Mouse (Mus musculus): ENCODE results near the gene Olfr215. TPM values are rescaled to one million over a fixed set of nuclear protein-coding genes. Genes with fewer than 3 reads are reported as not detected.
"Not testable (repeated sequence)": the region's sequence is repeated elsewhere in the genome, so short reads cannot be mapped to it uniquely, and the experiment has no call there.

Gene Olfr215
- total and polyA plus RNA-seq, 3 experiments: 0.05 TPM; not detected in 2

- ATAC-seq (ENCODE audit: extremely low read depth, insufficient number of reproducible peaks, low FRiP score, poor library complexity, severe bottlenecking): no peak
- no peak for DNase-seq (ENCODE audit: low spot score)
- no peak overlapping the region for H3K4me3 ChIP-seq (ENCODE audit: low read depth, low read length)
- H3K27me3 ChIP-seq (ENCODE audit: insufficient read depth, low read length): no peaks in the 10 kb centered on the region
- no peak for TF ChIP-seq CTCF (IDR thresholded peaks at IDR 0.05; ENCODE audit: low read depth, low read length)
- no peak for TF ChIP-seq GATA2 (IDR thresholded peaks at IDR 0.05; ENCODE audit: borderline replicate concordance, low read depth, low read length)
- no peak for TF ChIP-seq GATA1 (IDR thresholded peaks at IDR 0.05; ENCODE audit: borderline replicate concordance, low read length)
- TF ChIP-seq TAL1 (conservative IDR thresholded peaks at IDR 0.05; ENCODE audit: low read depth, low read length): no peak
- TF ChIP-seq POLR2AphosphoS5 (IDR thresholded peaks at IDR 0.05; ENCODE audit: insufficient replicate concordance, low read depth, low read length): no peak
- peaks cover 13% of the 10 kb centered on the region for H3K9me3 ChIP-seq (replicated peaks)
- H3K4me1 ChIP-seq (ENCODE audit: insufficient read depth, low read depth, low read length): no peaks in the 10 kb centered on the region
- H3K36me3 ChIP-seq (replicated peaks): no peaks in the 10 kb centered on the region
These were observed 37.5 kb upstream of the Olfr215 start for GRCm38 (mm10) chr6:116621318-116622023.

- ATAC-seq (ENCODE audit: extremely low read depth, insufficient number of reproducible peaks, low FRiP score, poor library complexity, severe bottlenecking) (no peak), DNase-seq (ENCODE audit: low spot score) (no peak)
- TF ChIP-seq GATA1 (IDR thresholded peaks at IDR 0.05; ENCODE audit: borderline replicate concordance, low read length) (no peak), POLR2AphosphoS5 (IDR thresholded peaks at IDR 0.05; ENCODE audit: insufficient replicate concordance, low read depth, low read length) (no peak), CTCF (IDR thresholded peaks at IDR 0.05; ENCODE audit: low read depth, low read length) (no peak), GATA2 (IDR thresholded peaks at IDR 0.05; ENCODE audit: borderline replicate concordance, low read depth, low read length) (no peak), TAL1 (conservative IDR thresholded peaks at IDR 0.05; ENCODE audit: low read depth, low read length) (no peak)
- Histone ChIP-seq H3K4me3 (ENCODE audit: low read depth, low read length) (no peak overlapping the region), H3K4me1 (ENCODE audit: insufficient read depth, low read depth, low read length) (no peaks in the 10 kb centered on the region), H3K27me3 (ENCODE audit: insufficient read depth, low read length) (no peaks in the 10 kb centered on the region), H3K9me3 (replicated peaks) (peaks cover 10% of the 10 kb centered on the region), H3K36me3 (replicated peaks) (no peaks in the 10 kb centered on the region)
These were observed 34.1 kb upstream of the Olfr215 start for GRCm38 (mm10) chr6:116618073-116618472.

GRCm38 (mm10) chr6:116615719-116616118, 31.7 kb upstream of the Olfr215 start:
- no peaks in the 10 kb centered on the region; the same call in 1 of the 2 replicates for H3K9me3 ChIP-seq (replicated peaks)
- no peak for DNase-seq (ENCODE audit: low spot score)
- H3K4me1 ChIP-seq (ENCODE audit: insufficient read depth, low read depth, low read length): no peaks in the 10 kb centered on the region
- no peak for ATAC-seq (ENCODE audit: extremely low read depth, insufficient number of reproducible peaks, low FRiP score, poor library complexity, severe bottlenecking)
- H3K36me3 ChIP-seq (replicated peaks): no peaks in the 10 kb centered on the region
- H3K4me3 ChIP-seq (ENCODE audit: low read depth, low read length): no peak overlapping the region
- no peak for TF ChIP-seq POLR2AphosphoS5 (IDR thresholded peaks at IDR 0.05; ENCODE audit: insufficient replicate concordance, low read depth, low read length)
- TF ChIP-seq CTCF (IDR thresholded peaks at IDR 0.05; ENCODE audit: low read depth, low read length): no peak
- no peak for TF ChIP-seq TAL1 (conservative IDR thresholded peaks at IDR 0.05; ENCODE audit: low read depth, low read length)
- TF ChIP-seq GATA1 (IDR thresholded peaks at IDR 0.05; ENCODE audit: borderline replicate concordance, low read length): no peak
- TF ChIP-seq GATA2 (IDR thresholded peaks at IDR 0.05; ENCODE audit: borderline replicate concordance, low read depth, low read length): no peak
- H3K27me3 ChIP-seq (ENCODE audit: insufficient read depth, low read length): no peaks in the 10 kb centered on the region

GRCm38 (mm10) chr6:116607230-116607629, 23.2 kb upstream of the Olfr215 start:
- H3K36me3 ChIP-seq (replicated peaks): no peaks in the 10 kb centered on the region
- no peaks in the 10 kb centered on the region for H3K9me3 ChIP-seq (replicated peaks)
- ATAC-seq (ENCODE audit: extremely low read depth, insufficient number of reproducible peaks, low FRiP score, poor library complexity, severe bottlenecking) (no peak), DNase-seq (ENCODE audit: low spot score) (no peak)
- no peak overlapping the region for H3K4me3 ChIP-seq (ENCODE audit: low read depth, low read length)
- TF ChIP-seq GATA1 (IDR thresholded peaks at IDR 0.05; ENCODE audit: borderline replicate concordance, low read length) (no peak), CTCF (IDR thresholded peaks at IDR 0.05; ENCODE audit: low read depth, low read length) (no peak), TAL1 (conservative IDR thresholded peaks at IDR 0.05; ENCODE audit: low read depth, low read length) (no peak), POLR2AphosphoS5 (IDR thresholded peaks at IDR 0.05; ENCODE audit: insufficient replicate concordance, low read depth, low read length) (no peak), GATA2 (IDR thresholded peaks at IDR 0.05; ENCODE audit: borderline replicate concordance, low read depth, low read length) (no peak)
- H3K4me1 ChIP-seq (ENCODE audit: insufficient read depth, low read depth, low read length): no peaks in the 10 kb centered on the region
- H3K27me3 ChIP-seq (ENCODE audit: insufficient read depth, low read length): no peaks in the 10 kb centered on the region

GRCm38 (mm10) chr6:116600969-116601368, 17.0 kb upstream of the Olfr215 start:
- H3K4me3 ChIP-seq (ENCODE audit: low read depth, low read length); H3K36me3 ChIP-seq (replicated peaks); H3K27me3 ChIP-seq (ENCODE audit: insufficient read depth, low read length); H3K9me3 ChIP-seq (replicated peaks); ATAC-seq (ENCODE audit: extremely low read depth, insufficient number of reproducible peaks, low FRiP score, poor library complexity, severe bottlenecking); H3K4me1 ChIP-seq (ENCODE audit: insufficient read depth, low read depth, low read length); DNase-seq (ENCODE audit: low spot score): not testable (repeated sequence)

GRCm38 (mm10) chr6:116569834-116570233, 14.2 kb downstream of the Olfr215 start:
- Histone ChIP-seq H3K36me3 (replicated peaks) (no peaks in the 10 kb centered on the region), H3K4me1 (ENCODE audit: insufficient read depth, low read depth, low read length) (no peaks in the 10 kb centered on the region), H3K4me3 (ENCODE audit: low read depth, low read length) (no peak overlapping the region), H3K27me3 (ENCODE audit: insufficient read depth, low read length) (no peaks in the 10 kb centered on the region), H3K9me3 (replicated peaks) (no peaks in the 10 kb centered on the region)
- peak; percentile 40; the same call in 1 of the 2 replicates for ATAC-seq (ENCODE audit: extremely low read depth, insufficient number of reproducible peaks, low FRiP score, poor library complexity, severe bottlenecking)
- peak; percentile 51 for TF ChIP-seq CTCF (IDR thresholded peaks at IDR 0.05; ENCODE audit: low read depth, low read length)
- TF ChIP-seq POLR2AphosphoS5 (IDR thresholded peaks at IDR 0.05; ENCODE audit: insufficient replicate concordance, low read depth, low read length): no peak
- no peak for TF ChIP-seq GATA2 (IDR thresholded peaks at IDR 0.05; ENCODE audit: borderline replicate concordance, low read depth, low read length)
- DNase-seq (ENCODE audit: low spot score): no peak
